8 mouse cellular contexts compared by ENCODE assay signal in genomic region chr1:125910871-125911265, GRCm38 (mm10). TPM values are rescaled to one million over a fixed set of nuclear protein-coding genes. Genes with fewer than 3 reads are reported as not detected.
DNase-seq lines count a peak whose midpoint lies in the region; ATAC-seq and TF ChIP-seq lines count a peak whose summit lies in the region.

No protein-coding gene starts in this region.

- TF ChIP-seq POLR2A in heart, adult 2 months (IDR thresholded peaks at IDR 0.05; ENCODE audit: insufficient read depth, low read depth, low read length), result no peak

- no peak overlapping the region for H3K9ac ChIP-seq in heart, adult 2 months (ENCODE audit: low read depth, low read length)
- peak overlapping the region; percentile 56 for H3K9ac ChIP-seq in forebrain, postnatal 0 days
- no peak overlapping the region for H3K9ac ChIP-seq in liver, postnatal 0 days (replicated peaks)

- no peak for TF ChIP-seq CTCF in heart, adult 2 months (IDR thresholded peaks at IDR 0.05)
- TF ChIP-seq CTCF in G1E (IDR thresholded peaks at IDR 0.05; ENCODE audit: low read depth, low read length), result no peak
- TF ChIP-seq CTCF in forebrain, postnatal 0 days (IDR thresholded peaks at IDR 0.05; ENCODE audit: low read depth), result no peak
- no peak for TF ChIP-seq CTCF in liver, postnatal 0 days (IDR thresholded peaks at IDR 0.05; ENCODE audit: low read depth)

- H3K4me3 ChIP-seq in heart, embryonic 10.5 days, result peak overlapping the region; percentile 66
- no peak overlapping the region for H3K4me3 ChIP-seq in heart, adult 2 months
- peak overlapping the region; percentile 72; the same call in 1 of the 2 replicates for H3K4me3 ChIP-seq in G1E (ENCODE audit: low read depth, low read length)
- peak overlapping the region; percentile 53 for H3K4me3 ChIP-seq in forebrain, postnatal 0 days (ENCODE audit: low read depth, low read length)
- 0 out of 2 replicates have a peak overlapping the region, but pooled peaks have one; percentile 43 for H3K4me3 ChIP-seq in liver, postnatal 0 days (ENCODE audit: low read depth, low read length)

- H3K27ac ChIP-seq in heart, embryonic 10.5 days, result no peak overlapping the region
- H3K27ac ChIP-seq in heart, adult 2 months, result no peak overlapping the region
- no peak overlapping the region for H3K27ac ChIP-seq in forebrain, postnatal 0 days (ENCODE audit: low read depth, low read length)
- no peak overlapping the region for H3K27ac ChIP-seq in liver, postnatal 0 days (ENCODE audit: low read depth)

- no peak for DNase-seq in heart, embryonic 10.5 days (ENCODE audit: low spot score)
- DNase-seq in heart, adult 2 months, result no peak
- DNase-seq in G1E (ENCODE audit: low spot score), result no peak
- DNase-seq in forebrain, postnatal 0 days, result no peak
- DNase-seq in liver, postnatal 0 days, result no peak
- DNase-seq in left cerebral cortex, adult 9 months (ENCODE audit: low spot score in 2 of 2), result no peak
- DNase-seq in ovary, postnatal 36 days (ENCODE audit: low spot score), result no peak

- no peak for TF ChIP-seq EP300 in heart, adult 2 months (IDR thresholded peaks at IDR 0.05; ENCODE audit: insufficient read depth, low read depth, low read length)
- TF ChIP-seq EP300 in liver, postnatal 0 days (IDR thresholded peaks at IDR 0.05; ENCODE audit: low read depth), result no peak

- no peaks in the 10 kb centered on the region for H3K36me3 ChIP-seq in heart, embryonic 10.5 days
- no peaks in the 10 kb centered on the region for H3K36me3 ChIP-seq in heart, adult 2 months (ENCODE audit: control insufficient read depth, insufficient read depth, low read length)
- H3K36me3 ChIP-seq in G1E (replicated peaks), result no peaks in the 10 kb centered on the region
- H3K36me3 ChIP-seq in forebrain, postnatal 0 days (ENCODE audit: insufficient read depth), result no peaks in the 10 kb centered on the region
- no peaks in the 10 kb centered on the region for H3K36me3 ChIP-seq in liver, postnatal 0 days (replicated peaks; ENCODE audit: insufficient read depth, low read length)

- intact Hi-C loops in heart, adult 2 months (cut with DNase I), result no loop called here

- WGBS in heart, embryonic 10.5 days, result 6% methylated on average over 9 of the region's 9 CpGs
- 2% methylated on average over 9 of the region's 9 CpGs for WGBS in heart, adult 2 months
- under 1% methylated on average over 9 of the region's 9 CpGs for WGBS in forebrain, postnatal 0 days
- WGBS in liver, postnatal 0 days (ENCODE audit: insufficient replicate concordance), result 2% methylated on average over 9 of the region's 9 CpGs

- peak overlapping the region; percentile 99 for H3K4me2 ChIP-seq in forebrain, postnatal 0 days (ENCODE audit: low read depth)
- peak overlapping the region; percentile 81 for H3K4me2 ChIP-seq in liver, postnatal 0 days (ENCODE audit: low read depth, low read length)

- no peaks in the 10 kb centered on the region for H3K79me2 ChIP-seq in heart, adult 2 months (replicated peaks; ENCODE audit: control insufficient read depth, insufficient read depth, low read length)

- H3K27me3 ChIP-seq in heart, embryonic 10.5 days (ENCODE audit: insufficient read depth, poor library complexity, severe bottlenecking), result peaks cover 50% of the 10 kb centered on the region
- peaks cover 9% of the 10 kb centered on the region for H3K27me3 ChIP-seq in heart, adult 2 months (ENCODE audit: control insufficient read depth, insufficient read depth, low read length)
- H3K27me3 ChIP-seq in G1E (ENCODE audit: insufficient read depth, low read length), result peaks cover 7% of the 10 kb centered on the region; the same call in 1 of the 2 replicates
- no peaks in the 10 kb centered on the region for H3K27me3 ChIP-seq in forebrain, postnatal 0 days (ENCODE audit: insufficient read depth, low read length)
- peaks cover 31% of the 10 kb centered on the region for H3K27me3 ChIP-seq in liver, postnatal 0 days (ENCODE audit: insufficient read depth, low read length)

- peaks cover 17% of the 10 kb centered on the region for H3K4me1 ChIP-seq in heart, embryonic 10.5 days
- no peaks in the 10 kb centered on the region for H3K4me1 ChIP-seq in heart, adult 2 months (ENCODE audit: control insufficient read depth, insufficient read depth, low read length)
- peaks cover 17% of the 10 kb centered on the region for H3K4me1 ChIP-seq in G1E (ENCODE audit: insufficient read depth, low read depth, low read length)
- H3K4me1 ChIP-seq in forebrain, postnatal 0 days (ENCODE audit: insufficient read depth), result peaks cover 17% of the 10 kb centered on the region
- peaks cover 7% of the 10 kb centered on the region; the same call in 1 of the 2 replicates for H3K4me1 ChIP-seq in liver, postnatal 0 days (ENCODE audit: insufficient read depth)

- no peak for ATAC-seq in G1E (ENCODE audit: extremely low read depth, insufficient number of reproducible peaks, low FRiP score, poor library complexity, severe bottlenecking)
- ATAC-seq in forebrain, postnatal 0 days, result 0 out of 2 replicates have a peak, but pooled peaks have one; percentile 5
- no peak for ATAC-seq in liver, postnatal 0 days
- ATAC-seq in inflammation-experienced regulatory T-cells, adult 6 months, result no peak

- H3K9me3 ChIP-seq in heart, embryonic 10.5 days, result no peaks in the 10 kb centered on the region
- peaks cover 38% of the 10 kb centered on the region for H3K9me3 ChIP-seq in G1E (replicated peaks)
- no peaks in the 10 kb centered on the region for H3K9me3 ChIP-seq in forebrain, postnatal 0 days (ENCODE audit: low read length)
- H3K9me3 ChIP-seq in liver, postnatal 0 days (ENCODE audit: low read length), result no peaks in the 10 kb centered on the region

RNA-seq across cellular contexts. Expression of gene Lypd1, which starts 2.0 kb away (rescaled TPM):
- 1.5 and 1.6 TPM in 2 replicates for polyA plus RNA-seq in heart, embryonic 10.5 days (2016; fragmentation: Nextera tagmentation; extraction: Ambion mirVana)
- total RNA-seq in heart, adult 2 months (2021), result under 1 TPM; 0.31 to 0.50 TPM
- polyA plus RNA-seq in heart, adult 2 months (2012; rRNA removed), result 1.2 and 2.2 TPM in 2 replicates
- total RNA-seq in G1E (2014; fragmentation: Nextera tagmentation) (1.2 TPM in 1 of 2 replicates, not detected in the other), G1E (2017) (1.2 and 1.7 TPM in 2 replicates)
- polyA plus RNA-seq in G1E (2012), result 0.61 and 0.68 TPM in 2 replicates
- total RNA-seq in forebrain, postnatal 0 days (2014; rRNA removed), result 58.9 and 88.7 TPM in 2 replicates
- 51.1 and 76.1 TPM in 2 replicates for polyA plus RNA-seq in forebrain, postnatal 0 days (2015; fragmentation: Nextera tagmentation; extraction: Ambion mirVana)
- polyA plus RNA-seq in liver, postnatal 0 days (2015; fragmentation: Nextera tagmentation; extraction: Ambion mirVana), result 0.46 and 0.59 TPM in 2 replicates
- polyA plus RNA-seq in inflammation-experienced regulatory T-cells, adult 6 months (2017; shearing (Covaris generic)), result not detected

Comparison
In these comparisons a context has a peak if more than half of its experiments do, and no peak if none do; other contexts are left out.
1. RNA of gene Lypd1, which starts 2.0 kb away (polyA plus RNA-seq): 51.1 to 76.1 TPM in forebrain, postnatal 0 days; 1.5 to 1.6 TPM in heart, embryonic 10.5 days, 1.2 to 2.2 TPM in heart, adult 2 months, 0.61 to 0.68 TPM in G1E, 0.46 to 0.59 TPM in liver, postnatal 0 days and not detected in inflammation-experienced regulatory T-cells, adult 6 months; every median in the first group is over 10 times any median in the second.